Mouse (Mus musculus) liver, embryonic 12.5 days (tissue): Measurements from ENCODE around the gene Fxyd3. TPM values are rescaled to one million over a fixed set of nuclear protein-coding genes. Genes with fewer than 3 reads are reported as not detected.
A peak's percentile ranks its signal among the peaks of the same experiment; 100 is the strongest.

ENCODE experiments used
- ATAC-seq: fragments of 200-750 bp; cut with Nextera tagmentation; 2 replicates; pipeline ENCODE4 v1.8.0; 2017; ENCODE audit warnings: moderate number of reproducible peaks, mild to moderate bottlenecking, moderate library complexity
- H3K27ac ChIP-seq: fragments of 300-500 bp; sonication (generic); 2 replicates; pipeline ENCODE4 v1.5.1; 2016; ENCODE audit warnings: mild to moderate bottlenecking
- H3K27me3 ChIP-seq: fragments of 300-500 bp; sonication (generic); replicated peaks from 2 replicates; pipeline ENCODE4 v1.6.1; 2016; ENCODE audit warnings: mild to moderate bottlenecking, moderate library complexity
- H3K36me3 ChIP-seq: fragments of 300-500 bp; sonication (generic); 2 replicates; pipeline ENCODE4 v1.6.1; 2016; ENCODE audit warnings: mild to moderate bottlenecking, moderate library complexity
- H3K4me1 ChIP-seq: fragments of 300-500 bp; sonication (generic); 2 replicates; pipeline ENCODE4 v1.6.1; 2016
- H3K4me2 ChIP-seq: fragments of 300-500 bp; sonication (generic); 2 replicates; pipeline ENCODE4 v1.6.1; 2016; ENCODE audit warnings: mild to moderate bottlenecking, moderate library complexity
- H3K4me3 ChIP-seq: fragments of 300-500 bp; sonication (generic); 2 replicates; pipeline ENCODE4 v1.5.1; 2016; ENCODE audit warnings: mild to moderate bottlenecking, moderate library complexity
- H3K9ac ChIP-seq: fragments of 300-500 bp; sonication (generic); 2 replicates; pipeline ENCODE4 v1.6.1; 2016; ENCODE audit warnings: mild to moderate bottlenecking, moderate library complexity
- H3K9me3 ChIP-seq: fragments of 300-500 bp; sonication (generic); replicated peaks from 2 replicates; pipeline ENCODE4 v1.6.1; 2016; ENCODE audit warnings: mild to moderate bottlenecking, moderate library complexity
- WGBS: fragments of 180-500 bp; shearing (Covaris S2); methylation state at CpG from one replicate; pipeline ENCODE4 v1.1.7; 2016; ENCODE audit not compliant: insufficient replicate concordance; 5-methylcytosine and 5-hydroxymethylcytosine counted together
- polyA plus RNA-seq: library from polyadenylated mRNA; unstranded; fragments of >200 nt; fragmentation: Nextera tagmentation; extraction: Ambion mirVana; gene quantifications from 2 replicates; pipeline ENCODE4 v1.2.1, GENCODE M21; 2016

Fxyd3 gene
- 0.67 and 0.86 TPM in 2 replicates for polyA plus RNA-seq

GRCm38 (mm10) chr7:31076492-31076891, at the start of gene Fxyd3:
TSS of gene Fxyd3 (minus strand) at chr7:31076704.
- H3K4me2 ChIP-seq: no peak within 1 kb of the TSS
- no peak within 1 kb of the TSS for H3K27ac ChIP-seq

GRCm38 (mm10) chr7:31125116-31125515, 48.6 kb upstream of the Fxyd3 start:
- peaks cover 20% of the 10 kb centered on the region for H3K36me3 ChIP-seq
- H3K4me3 ChIP-seq: no peak overlapping the region
- H3K4me2 ChIP-seq: no peak overlapping the region
- peaks cover 11% of the 10 kb centered on the region; the same call in 1 of the 2 replicates for H3K4me1 ChIP-seq
- H3K27me3 ChIP-seq: peaks cover 55% of the 10 kb centered on the region
- WGBS: 56% methylated on average over 13 of the region's 13 CpGs
- H3K27ac ChIP-seq: no peak overlapping the region
- H3K9me3 ChIP-seq: no peaks in the 10 kb centered on the region
- no peak for ATAC-seq
- H3K9ac ChIP-seq: no peak overlapping the region

More at GRCm38 (mm10) chr7:31076492-31076891, at the start of gene Fxyd3:
- no peak within 1 kb of the TSS for H3K4me3 ChIP-seq
- no peak for ATAC-seq
- H3K27me3 ChIP-seq: no peaks in the 10 kb centered on the region
- H3K9me3 ChIP-seq: no peaks in the 10 kb centered on the region
- no peaks in the 10 kb centered on the region for H3K36me3 ChIP-seq
- H3K9ac ChIP-seq: no peak within 1 kb of the TSS
- H3K4me1 ChIP-seq: no peaks in the 10 kb centered on the region
- WGBS: 48% methylated on average over 5 of the region's 5 CpGs

GRCm38 (mm10) chr7:31124381-31124780, 47.9 kb upstream of the Fxyd3 start:
- H3K9ac ChIP-seq: no peak overlapping the region
- WGBS: 59% methylated on average over 5 of the region's 5 CpGs
- H3K27me3 ChIP-seq: peaks cover 55% of the 10 kb centered on the region
- H3K36me3 ChIP-seq: peaks cover 13% of the 10 kb centered on the region
- H3K4me3 ChIP-seq: no peak overlapping the region
- H3K4me2 ChIP-seq: no peak overlapping the region
- H3K4me1 ChIP-seq: peaks cover 11% of the 10 kb centered on the region; the same call in 1 of the 2 replicates
- H3K9me3 ChIP-seq: no peaks in the 10 kb centered on the region
- H3K27ac ChIP-seq: no peak overlapping the region
- ATAC-seq: no peak

GRCm38 (mm10) chr7:31123697-31124096, 47.2 kb upstream of the Fxyd3 start:
- Histone ChIP-seq H3K4me1 (peaks cover 11% of the 10 kb centered on the region; the same call in 1 of the 2 replicates), H3K36me3 (peaks cover 6% of the 10 kb centered on the region; the same call in 1 of the 2 replicates), H3K9ac (no peak overlapping the region), H3K27ac (no peak overlapping the region), H3K27me3 (peaks cover 50% of the 10 kb centered on the region), H3K4me3 (no peak overlapping the region), H3K9me3 (no peaks in the 10 kb centered on the region), H3K4me2 (no peak overlapping the region)
- 69% methylated on average over 3 of the region's 3 CpGs for WGBS
- ATAC-seq: no peak

GRCm38 (mm10) chr7:31122641-31123631, 46.4 kb upstream of the Fxyd3 start:
- H3K4me1 ChIP-seq: peaks cover 11% of the 10 kb centered on the region; the same call in 1 of the 2 replicates
- H3K27me3 ChIP-seq: peaks cover 43% of the 10 kb centered on the region
- 76% methylated on average over 16 of the region's 16 CpGs for WGBS
- no peak overlapping the region for H3K4me3 ChIP-seq
- H3K27ac ChIP-seq: no peak overlapping the region
- H3K9ac ChIP-seq: no peak overlapping the region
- H3K9me3 ChIP-seq: no peaks in the 10 kb centered on the region
- no peaks in the 10 kb centered on the region for H3K36me3 ChIP-seq
- ATAC-seq: no peak
- H3K4me2 ChIP-seq: no peak overlapping the region

GRCm38 (mm10) chr7:31119556-31119955, 43.1 kb upstream of the Fxyd3 start:
- Histone ChIP-seq H3K4me1 (peaks cover 25% of the 10 kb centered on the region), H3K9me3 (no peaks in the 10 kb centered on the region), H3K4me3 (no peak overlapping the region), H3K27ac (no peak overlapping the region), H3K36me3 (no peaks in the 10 kb centered on the region), H3K9ac (no peak overlapping the region), H3K27me3 (peaks cover 9% of the 10 kb centered on the region), H3K4me2 (no peak overlapping the region)
- ATAC-seq: no peak
- WGBS: 73% methylated on average over 5 of the region's 5 CpGs

GRCm38 (mm10) chr7:31118486-31118885, 42.0 kb upstream of the Fxyd3 start:
- Histone ChIP-seq H3K4me3 (no peak overlapping the region), H3K36me3 (no peaks in the 10 kb centered on the region), H3K27me3 (0 out of 2 replicates have a peak, but pooled peaks cover 3% of the 10 kb centered on the region), H3K9ac (no peak overlapping the region), H3K4me1 (peaks cover 25% of the 10 kb centered on the region), H3K4me2 (no peak overlapping the region), H3K27ac (no peak overlapping the region), H3K9me3 (no peaks in the 10 kb centered on the region)
- no peak for ATAC-seq
- 68% methylated on average over 7 of the region's 7 CpGs for WGBS

GRCm38 (mm10) chr7:31117465-31117864, 41.0 kb upstream of the Fxyd3 start:
- WGBS: 78% methylated on average over 11 of the region's 11 CpGs

GRCm38 (mm10) chr7:31116721-31117145, 40.2 kb upstream of the Fxyd3 start:
- no peaks in the 10 kb centered on the region for H3K27me3 ChIP-seq
- no peak overlapping the region for H3K9ac ChIP-seq
- H3K4me3 ChIP-seq: no peak overlapping the region
- no peaks in the 10 kb centered on the region for H3K9me3 ChIP-seq
- 42% methylated on average over 16 of the region's 16 CpGs for WGBS
- no peaks in the 10 kb centered on the region for H3K36me3 ChIP-seq
- ATAC-seq: 0 out of 2 replicates have a peak, but pooled peaks have one; percentile 13
- H3K27ac ChIP-seq: peak overlapping the region; percentile 76; the same call in 1 of the 2 replicates
- peak overlapping the region; percentile 18; the same call in 1 of the 2 replicates for H3K4me2 ChIP-seq
- H3K4me1 ChIP-seq: peaks cover 37% of the 10 kb centered on the region

More at GRCm38 (mm10) chr7:31117465-31117864, 41.0 kb upstream of the Fxyd3 start:
- ATAC-seq: no peak
- Histone ChIP-seq H3K4me1 (peaks cover 31% of the 10 kb centered on the region), H3K9ac (no peak overlapping the region), H3K27me3 (no peaks in the 10 kb centered on the region), H3K36me3 (no peaks in the 10 kb centered on the region), H3K4me3 (no peak overlapping the region), H3K27ac (no peak overlapping the region), H3K9me3 (no peaks in the 10 kb centered on the region), H3K4me2 (0 out of 2 replicates have a peak overlapping the region, but pooled peaks have one; percentile 13)

GRCm38 (mm10) chr7:31115587-31116043, 39.1 kb upstream of the Fxyd3 start:
- no peak overlapping the region for H3K9ac ChIP-seq
- WGBS: 5% methylated on average over 17 of the region's 17 CpGs

GRCm38 (mm10) chr7:31115182-31115581, 38.7 kb upstream of the Fxyd3 start, which contains the start of gene Hpn:
TSS of gene Hpn (minus strand) at chr7:31115290.
- Histone ChIP-seq H3K27ac (peak within 1 kb of the TSS; percentile 76), H3K27me3 (no peaks in the 10 kb centered on the region), H3K9me3 (no peaks in the 10 kb centered on the region), H3K4me2 (peak within 1 kb of the TSS; percentile 40), H3K4me1 (peaks cover 46% of the 10 kb centered on the region), H3K4me3 (peak within 1 kb of the TSS; percentile 22), H3K9ac (no peak within 1 kb of the TSS), H3K36me3 (no peaks in the 10 kb centered on the region)
- 20% methylated on average over 15 of the region's 15 CpGs for WGBS
- peak; percentile 62 for ATAC-seq

More at GRCm38 (mm10) chr7:31115587-31116043, 39.1 kb upstream of the Fxyd3 start:
- Histone ChIP-seq H3K4me3 (no peak overlapping the region), H3K9me3 (no peaks in the 10 kb centered on the region), H3K27me3 (no peaks in the 10 kb centered on the region), H3K27ac (peak overlapping the region; percentile 76), H3K4me2 (peak overlapping the region; percentile 40), H3K4me1 (peaks cover 46% of the 10 kb centered on the region), H3K36me3 (no peaks in the 10 kb centered on the region)
- peak; percentile 73 for ATAC-seq

GRCm38 (mm10) chr7:31114646-31115045, 38.1 kb upstream of the Fxyd3 start:
- 54% methylated on average over 10 of the region's 10 CpGs for WGBS
- H3K4me1 ChIP-seq: peaks cover 46% of the 10 kb centered on the region
- H3K9ac ChIP-seq: no peak overlapping the region
- peak overlapping the region; percentile 40 for H3K4me2 ChIP-seq
- H3K9me3 ChIP-seq: no peaks in the 10 kb centered on the region
- no peaks in the 10 kb centered on the region for H3K36me3 ChIP-seq
- H3K27ac ChIP-seq: peak overlapping the region; percentile 76
- H3K4me3 ChIP-seq: peak overlapping the region; percentile 22
- H3K27me3 ChIP-seq: no peaks in the 10 kb centered on the region
- no peak for ATAC-seq
